Mouse (Mus musculus) liver, embryonic 13.5 days (tissue): ENCODE data around the gene Lag3. TPM values are rescaled to one million over a fixed set of nuclear protein-coding genes. Genes with fewer than 3 reads are reported as not detected.

Source experiments
- ATAC-seq: fragments of 200-750 bp; cut with Nextera tagmentation; 2 replicates; pipeline ENCODE4 v1.8.0; 2017; ENCODE audit warnings: low read depth, mild to moderate bottlenecking, moderate number of reproducible peaks, moderate library complexity
- DNase-seq: peaks from one replicate; pipeline ENCODE4 v3.0.0; 2022
- H3K27ac ChIP-seq: fragments of 300-500 bp; sonication (generic); 2 replicates; pipeline ENCODE4 v1.5.1; 2015; ENCODE audit warnings: moderate library complexity, mild to moderate bottlenecking, inconsistent platforms
- H3K27me3 ChIP-seq: fragments of 300-500 bp; sonication (generic); 2 replicates; pipeline ENCODE4 v1.6.1; 2015; ENCODE audit warnings: mild to moderate bottlenecking, inconsistent platforms
- H3K36me3 ChIP-seq: fragments of 300-500 bp; sonication (generic); 2 replicates; pipeline ENCODE4 v1.6.1; 2015; ENCODE audit warnings: mild to moderate bottlenecking, inconsistent platforms
- H3K4me1 ChIP-seq: fragments of 300-500 bp; sonication (generic); replicated peaks from 2 replicates; pipeline ENCODE4 v1.6.1; 2015; ENCODE audit warnings: inconsistent platforms
- H3K4me2 ChIP-seq: fragments of 300-500 bp; sonication (generic); 2 replicates; pipeline ENCODE4 v1.6.1; 2015; ENCODE audit warnings: inconsistent platforms, mild to moderate bottlenecking, moderate library complexity
- H3K4me3 ChIP-seq: fragments of 300-500 bp; sonication (generic); replicated peaks from 2 replicates; pipeline ENCODE4 v1.5.1; 2015; ENCODE audit warnings: mild to moderate bottlenecking, inconsistent platforms
- H3K9ac ChIP-seq: fragments of 300-500 bp; sonication (generic); 2 replicates; pipeline ENCODE4 v1.6.1; 2015; ENCODE audit warnings: mild to moderate bottlenecking, inconsistent platforms
- H3K9me3 ChIP-seq: fragments of 300-500 bp; sonication (generic); replicated peaks from 2 replicates; pipeline ENCODE4 v1.6.1; 2016; ENCODE audit warnings: inconsistent platforms
- WGBS: fragments of 180-500 bp; shearing (Covaris S2); methylation state at CpG from one replicate; pipeline ENCODE4 v1.1.7; 2015; ENCODE audit not compliant: insufficient replicate concordance; 5-methylcytosine and 5-hydroxymethylcytosine counted together
- polyA plus RNA-seq: library from polyadenylated mRNA; unstranded; fragments of >200 nt; fragmentation: Nextera tagmentation; extraction: Ambion mirVana; gene quantifications from 2 replicates; pipeline ENCODE4 v1.2.1, GENCODE M21; 2015

Gene Lag3
- polyA plus RNA-seq, 1 experiment from 2014 or later, result 0.18 TPM

DNA sequence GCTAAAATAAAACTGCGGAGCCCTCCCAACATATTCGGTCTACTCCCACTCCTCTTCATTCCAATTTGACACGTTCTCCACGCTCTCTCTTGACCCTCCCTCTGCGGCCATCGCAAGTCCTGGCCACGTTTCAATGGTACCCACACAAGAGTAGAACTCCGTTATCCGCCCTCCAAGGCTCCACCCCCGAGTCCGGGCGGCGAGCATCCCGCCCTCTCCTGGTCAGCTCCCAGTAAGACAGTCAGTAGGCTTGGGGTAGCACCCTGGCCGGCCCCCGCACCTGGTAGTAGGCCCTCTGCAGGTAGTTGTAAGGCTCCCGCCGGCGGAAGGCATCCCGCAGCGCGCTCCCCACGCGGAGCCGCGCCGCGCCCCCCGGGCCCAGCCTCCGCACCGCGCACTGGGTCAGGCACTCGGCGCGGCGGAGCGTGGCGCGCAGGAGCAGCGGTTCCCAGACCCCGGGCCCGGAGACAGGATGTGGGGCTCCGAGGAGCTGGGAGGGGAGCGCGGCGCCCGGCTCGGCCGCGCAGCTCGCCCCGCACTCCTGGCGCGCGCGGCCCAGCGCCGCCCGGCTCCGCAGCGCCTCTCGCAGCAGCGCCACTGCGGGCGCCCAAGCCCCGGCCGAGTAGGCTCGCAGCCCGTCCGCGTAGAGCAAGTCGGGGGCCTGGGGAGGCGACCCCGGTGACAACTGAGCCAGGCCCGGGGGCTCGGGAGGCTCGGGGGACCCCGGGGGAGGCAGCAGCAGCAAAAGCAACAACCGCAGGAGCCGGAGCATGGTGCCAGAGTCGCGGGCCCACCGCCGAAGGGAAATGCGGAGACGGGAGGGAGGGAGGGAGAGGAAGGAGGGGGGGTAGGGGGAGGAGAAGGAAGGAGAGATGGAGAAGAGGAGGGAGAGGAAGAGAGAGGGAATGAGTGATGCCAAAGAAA, 54.3 kb downstream of the Lag3 start, which contains the start of gene P3h3:
P3h3 (minus strand) TSS at position 837 of the 924 bp plus-strand sequence.
- Histone ChIP-seq H3K27me3 (peaks cover 86% of the 10 kb centered on the region), H3K4me3 (peak within 1 kb of the TSS; percentile 60), H3K36me3 (no peaks in the 10 kb centered on the region), H3K9me3 (no peaks in the 10 kb centered on the region), H3K4me1 (peaks cover 8% of the 10 kb centered on the region), H3K27ac (no peak within 1 kb of the TSS; the same call in 1 of the 2 replicates), H3K4me2 (peak within 1 kb of the TSS; percentile 73), H3K9ac (peak within 1 kb of the TSS; percentile 62)
- 1% methylated on average over 85 of the region's 86 CpGs for WGBS
- ATAC-seq, result peak; percentile 53; the same call in 1 of the 2 replicates
- DNase-seq, result peak; percentile 45

DNA sequence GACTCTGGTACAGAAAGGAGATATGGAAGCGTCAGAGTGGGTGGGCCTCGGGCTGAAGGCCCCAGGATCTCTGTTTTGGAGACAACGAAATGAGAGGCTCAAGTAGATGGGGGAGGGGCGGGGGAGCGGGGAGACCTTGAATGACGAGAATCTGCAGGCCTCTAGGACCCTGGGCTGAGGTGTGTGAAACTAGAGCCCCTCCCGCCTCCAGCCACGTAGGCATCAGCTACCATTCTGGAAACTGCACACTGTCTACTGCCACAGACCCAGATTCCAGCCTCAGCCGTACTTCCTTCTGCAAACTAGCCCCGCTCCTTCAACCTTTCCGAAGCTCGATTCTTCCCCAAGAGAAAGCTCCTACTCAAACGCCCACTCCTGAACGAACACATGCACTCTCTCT, 55.2 kb downstream of the Lag3 start:
- H3K27me3 ChIP-seq, result peaks cover 78% of the 10 kb centered on the region
- H3K36me3 ChIP-seq, result no peaks in the 10 kb centered on the region
- H3K4me1 ChIP-seq, result peaks cover 8% of the 10 kb centered on the region
- ATAC-seq (no peak), DNase-seq (no peak)
- H3K4me2 ChIP-seq, result peak overlapping the region; percentile 73
- WGBS, result 18% methylated on average over 14 of the region's 14 CpGs
- H3K27ac ChIP-seq, result no peak overlapping the region
- H3K4me3 ChIP-seq, result peak overlapping the region; percentile 60
- no peak overlapping the region for H3K9ac ChIP-seq
- no peaks in the 10 kb centered on the region for H3K9me3 ChIP-seq

DNA sequence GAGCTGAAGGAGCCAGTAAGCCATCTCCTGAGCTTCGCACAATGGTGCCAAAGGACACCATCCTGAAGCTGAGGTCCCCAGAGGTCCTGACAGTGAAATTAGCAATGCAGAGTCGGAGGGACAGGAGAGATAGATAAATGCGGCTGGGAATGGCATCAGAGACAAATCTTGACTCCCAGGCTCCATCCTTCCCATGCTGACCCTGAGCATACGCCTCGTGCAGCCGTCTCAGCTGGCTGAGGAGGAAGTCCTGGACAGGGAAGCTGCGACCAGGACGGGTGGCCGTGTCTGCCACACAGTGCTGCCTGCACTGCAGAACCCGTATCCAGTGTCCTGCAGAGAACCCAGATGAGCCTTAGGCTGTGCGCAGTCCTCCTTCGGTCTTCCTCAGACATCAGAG, 56.9 kb downstream of the Lag3 start:
- DNase-seq, result no peak
- H3K9me3 ChIP-seq, result no peaks in the 10 kb centered on the region
- H3K9ac ChIP-seq, result no peak overlapping the region
- H3K4me1 ChIP-seq, result peaks cover 8% of the 10 kb centered on the region
- H3K27me3 ChIP-seq, result peaks cover 61% of the 10 kb centered on the region
- H3K4me3 ChIP-seq, result no peak overlapping the region
- H3K4me2 ChIP-seq, result no peak overlapping the region
- ATAC-seq, result no peak
- H3K27ac ChIP-seq, result no peak overlapping the region
- 43% methylated on average over 12 of the region's 12 CpGs for WGBS
- H3K36me3 ChIP-seq, result no peaks in the 10 kb centered on the region

Other genes starting within 250 kb of the Lag3 start
- gene Lpcat3, start 248.7 kb downstream of the Lag3 start, polyA plus RNA-seq, result 68.4 and 73.9 TPM in 2 replicates
- gene Emg1, start 199.5 kb downstream of the Lag3 start, polyA plus RNA-seq, result 189 and 198 TPM in 2 replicates
- gene Phb2, start 199.4 kb downstream of the Lag3 start, polyA plus RNA-seq, result 356 and 373 TPM in 2 replicates
- 28.7 and 29.5 TPM in 2 replicates for gene Ptpn6, start 173.0 kb downstream of the Lag3 start, polyA plus RNA-seq
- gene Grcc10, start 170.3 kb downstream of the Lag3 start, polyA plus RNA-seq, result 77.7 and 80.2 TPM in 2 replicates
- gene Gm45234, start 155.7 kb downstream of the Lag3 start, polyA plus RNA-seq, result not detected in 2 replicates
- gene Atn1, start 155.2 kb downstream of the Lag3 start, polyA plus RNA-seq, result 1.5 and 1.8 TPM in 2 replicates
- gene Eno2, start 142.0 kb downstream of the Lag3 start, polyA plus RNA-seq, result 0.32 and 0.42 TPM in 2 replicates
- not detected in 2 replicates for gene Lrrc23, start 132.0 kb downstream of the Lag3 start, polyA plus RNA-seq
- gene Spsb2, start 103.0 kb downstream of the Lag3 start, polyA plus RNA-seq, result 8.6 and 9.6 TPM in 2 replicates
- 461 and 495 TPM in 2 replicates for gene Tpi1, start 97.4 kb downstream of the Lag3 start, polyA plus RNA-seq
- 63.5 and 67.5 TPM in 2 replicates for gene Usp5, start 82.2 kb downstream of the Lag3 start, polyA plus RNA-seq
- 202 and 204 TPM in 2 replicates for gene Cdca3, start 82.2 kb downstream of the Lag3 start, polyA plus RNA-seq
- 0.16 and 0.23 TPM in 2 replicates for gene Gnb3, start 71.4 kb downstream of the Lag3 start, polyA plus RNA-seq
- gene P3h3, start 54.0 kb downstream of the Lag3 start, polyA plus RNA-seq, result 1.4 and 1.9 TPM in 2 replicates
- gene Gpr162, start 47.7 kb downstream of the Lag3 start, polyA plus RNA-seq, result 0.08 and 0.14 TPM in 2 replicates
- gene Cd4, start 23.5 kb downstream of the Lag3 start, polyA plus RNA-seq, result 0.17 TPM in 1 of 2 replicates, not detected in the other
- 42.3 and 47.6 TPM in 2 replicates for gene Ptms, start 8.4 kb upstream of the Lag3 start, polyA plus RNA-seq
- gene Mlf2, start 19.7 kb upstream of the Lag3 start, polyA plus RNA-seq, result 129 and 134 TPM in 2 replicates
- 67.3 and 77.6 TPM in 2 replicates for gene Cops7a, start 53.8 kb upstream of the Lag3 start, polyA plus RNA-seq
- gene Pianp, start 85.0 kb upstream of the Lag3 start, polyA plus RNA-seq, result 0.05 and 0.15 TPM in 2 replicates
- 3.6 and 3.8 TPM in 2 replicates for gene Zfp384, start 97.4 kb upstream of the Lag3 start, polyA plus RNA-seq
- gene Ing4, start 128.1 kb upstream of the Lag3 start, polyA plus RNA-seq, result 28.6 and 31.8 TPM in 2 replicates
- gene Acrbp, start 138.0 kb upstream of the Lag3 start, polyA plus RNA-seq, result 1.6 and 2.2 TPM in 2 replicates
- 1.6 and 2.1 TPM in 2 replicates for gene Lpar5, start 156.2 kb upstream of the Lag3 start, polyA plus RNA-seq
- gene Chd4, start 184.3 kb upstream of the Lag3 start, polyA plus RNA-seq, result 29.2 and 30.0 TPM in 2 replicates
- gene Nop2, start 220.2 kb upstream of the Lag3 start, polyA plus RNA-seq, result 60.6 and 65.5 TPM in 2 replicates
- gene Iffo1, start 233.5 kb upstream of the Lag3 start, polyA plus RNA-seq, result 3.7 and 3.9 TPM in 2 replicates